Mouse (Mus musculus): ENCODE measurements around the gene Muc4. TPM values are rescaled to one million over a fixed set of nuclear protein-coding genes. Genes with fewer than 3 reads are reported as not detected.

Muc4 gene
- polyA plus RNA-seq, 1 experiment from 2014 or later = 0.17 TPM

- no peaks in the 10 kb centered on the region for H3K27me3 ChIP-seq (replicated peaks)
- H3K4me3 ChIP-seq = no peak overlapping the region
- ATAC-seq (ENCODE audit: insufficient number of reproducible peaks, low FRiP score) = peak; percentile 46; the same call in 1 of the 2 replicates
- WGBS = 38% methylated on average over 17 of the region's 17 CpGs
- H3K36me3 ChIP-seq = no peaks in the 10 kb centered on the region
- peaks cover 22% of the 10 kb centered on the region for H3K4me1 ChIP-seq (replicated peaks)
- no peak overlapping the region for H3K9ac ChIP-seq
- H3K27ac ChIP-seq (ENCODE audit: poor library complexity, severe bottlenecking) = no peak overlapping the region
- 0 out of 2 replicates have a peak, but pooled peaks cover 4% of the 10 kb centered on the region for H3K9me3 ChIP-seq (replicated peaks)
- H3K4me2 ChIP-seq = peak overlapping the region; percentile 5; the same call in 1 of the 2 replicates
Measured at GRCm38 (mm10) chr16:32707111-32707823, 28.4 kb upstream of the Muc4 start.

GRCm38 (mm10) chr16:32707824-32708456 lies 27.7 kb upstream of the Muc4 start:
- Histone ChIP-seq H3K27me3 (replicated peaks) (no peaks in the 10 kb centered on the region), H3K4me3 (no peak overlapping the region), H3K4me1 (replicated peaks) (peaks cover 22% of the 10 kb centered on the region), H3K9ac (no peak overlapping the region), H3K9me3 (replicated peaks) (0 out of 2 replicates have a peak, but pooled peaks cover 4% of the 10 kb centered on the region), H3K4me2 (0 out of 2 replicates have a peak overlapping the region, but pooled peaks have one; percentile 5), H3K36me3 (no peaks in the 10 kb centered on the region), H3K27ac (ENCODE audit: poor library complexity, severe bottlenecking) (no peak overlapping the region)
- 0 out of 2 replicates have a peak, but pooled peaks have one; percentile 16 for ATAC-seq (ENCODE audit: insufficient number of reproducible peaks, low FRiP score)
- WGBS = 50% methylated on average over 9 of the region's 9 CpGs

- H3K9me3 ChIP-seq (replicated peaks) = 0 out of 2 replicates have a peak, but pooled peaks cover 4% of the 10 kb centered on the region
- H3K27me3 ChIP-seq (replicated peaks) = no peaks in the 10 kb centered on the region
- H3K9ac ChIP-seq = no peak overlapping the region
- no peaks in the 10 kb centered on the region for H3K36me3 ChIP-seq
- H3K4me1 ChIP-seq (replicated peaks) = peaks cover 23% of the 10 kb centered on the region
- no peak overlapping the region for H3K4me3 ChIP-seq
- H3K4me2 ChIP-seq = no peak overlapping the region
- 73% methylated on average over 10 of the region's 10 CpGs for WGBS
- no peak overlapping the region for H3K27ac ChIP-seq (ENCODE audit: poor library complexity, severe bottlenecking)
- ATAC-seq (ENCODE audit: insufficient number of reproducible peaks, low FRiP score) = 0 out of 2 replicates have a peak, but pooled peaks have one; percentile 5
Measured at GRCm38 (mm10) chr16:32708457-32709033, 27.1 kb upstream of the Muc4 start.

- no peak overlapping the region for H3K9ac ChIP-seq
- peaks cover 27% of the 10 kb centered on the region for H3K4me1 ChIP-seq (replicated peaks)
- H3K9me3 ChIP-seq (replicated peaks) = 0 out of 2 replicates have a peak, but pooled peaks cover 4% of the 10 kb centered on the region
- H3K4me3 ChIP-seq = no peak overlapping the region
- WGBS = 90% methylated on average over 8 of the region's 8 CpGs
- no peak for ATAC-seq (ENCODE audit: insufficient number of reproducible peaks, low FRiP score)
- H3K27ac ChIP-seq (ENCODE audit: poor library complexity, severe bottlenecking) = no peak overlapping the region
- no peaks in the 10 kb centered on the region for H3K36me3 ChIP-seq
- H3K4me2 ChIP-seq = no peak overlapping the region
- H3K27me3 ChIP-seq (replicated peaks) = no peaks in the 10 kb centered on the region
Measured at GRCm38 (mm10) chr16:32709116-32709515, 26.6 kb upstream of the Muc4 start.

- H3K27ac ChIP-seq (ENCODE audit: poor library complexity, severe bottlenecking) = no peak overlapping the region
- peaks cover 39% of the 10 kb centered on the region for H3K4me1 ChIP-seq (replicated peaks)
- H3K27me3 ChIP-seq (replicated peaks) = no peaks in the 10 kb centered on the region
- H3K36me3 ChIP-seq = no peaks in the 10 kb centered on the region
- 50% methylated on average over 14 of the region's 14 CpGs for WGBS
- ATAC-seq (ENCODE audit: insufficient number of reproducible peaks, low FRiP score) = no peak
- no peak overlapping the region for H3K4me2 ChIP-seq
- no peak overlapping the region for H3K9ac ChIP-seq
- 0 out of 2 replicates have a peak, but pooled peaks cover 3% of the 10 kb centered on the region for H3K9me3 ChIP-seq (replicated peaks)
- H3K4me3 ChIP-seq = no peak overlapping the region
Measured at GRCm38 (mm10) chr16:32710426-32711070, 25.1 kb upstream of the Muc4 start.

- no peaks in the 10 kb centered on the region for H3K9me3 ChIP-seq (replicated peaks)
- no peak overlapping the region for H3K4me2 ChIP-seq
- no peak overlapping the region for H3K27ac ChIP-seq (ENCODE audit: poor library complexity, severe bottlenecking)
- H3K27me3 ChIP-seq (replicated peaks) = no peaks in the 10 kb centered on the region
- peaks cover 38% of the 10 kb centered on the region for H3K4me1 ChIP-seq (replicated peaks)
- H3K9ac ChIP-seq = no peak overlapping the region
- 83% methylated on average over 11 of the region's 11 CpGs for WGBS
- no peak overlapping the region for H3K4me3 ChIP-seq
- ATAC-seq (ENCODE audit: insufficient number of reproducible peaks, low FRiP score) = no peak
- H3K36me3 ChIP-seq = no peaks in the 10 kb centered on the region
Measured at GRCm38 (mm10) chr16:32712202-32712601, 23.5 kb upstream of the Muc4 start.

- Histone ChIP-seq H3K9me3 (replicated peaks) (no peaks in the 10 kb centered on the region), H3K9ac (no peak overlapping the region), H3K27me3 (replicated peaks) (no peaks in the 10 kb centered on the region), H3K36me3 (no peaks in the 10 kb centered on the region), H3K4me2 (no peak overlapping the region), H3K4me3 (no peak overlapping the region), H3K27ac (ENCODE audit: poor library complexity, severe bottlenecking) (no peak overlapping the region), H3K4me1 (replicated peaks) (peaks cover 29% of the 10 kb centered on the region)
- ATAC-seq (ENCODE audit: insufficient number of reproducible peaks, low FRiP score) = no peak
- 55% methylated on average over 6 of the region's 6 CpGs for WGBS
Measured at GRCm38 (mm10) chr16:32713556-32713955, 22.1 kb upstream of the Muc4 start.

- Histone ChIP-seq H3K27me3 (replicated peaks) (no peaks in the 10 kb centered on the region; the same call in 1 of the 2 replicates), H3K36me3 (no peaks in the 10 kb centered on the region), H3K9me3 (replicated peaks) (no peaks in the 10 kb centered on the region), H3K4me2 (peak overlapping the region; percentile 50), H3K9ac (no peak overlapping the region), H3K4me1 (replicated peaks) (peaks cover 28% of the 10 kb centered on the region), H3K27ac (ENCODE audit: poor library complexity, severe bottlenecking) (no peak overlapping the region), H3K4me3 (peak overlapping the region; percentile 14)
- 12% methylated on average over 13 of the region's 13 CpGs for WGBS
- ATAC-seq (ENCODE audit: insufficient number of reproducible peaks, low FRiP score) = no peak
Measured at GRCm38 (mm10) chr16:32715364-32715763, 20.3 kb upstream of the Muc4 start.

- Histone ChIP-seq H3K27me3 (replicated peaks) (no peaks in the 10 kb centered on the region; the same call in 1 of the 2 replicates), H3K9ac (no peak overlapping the region), H3K4me3 (no peak overlapping the region), H3K4me1 (replicated peaks) (no peaks in the 10 kb centered on the region), H3K36me3 (no peaks in the 10 kb centered on the region), H3K4me2 (no peak overlapping the region), H3K27ac (ENCODE audit: poor library complexity, severe bottlenecking) (no peak overlapping the region), H3K9me3 (replicated peaks) (no peaks in the 10 kb centered on the region)
- WGBS = 37% methylated on average over 7 of the region's 7 CpGs
- ATAC-seq (ENCODE audit: insufficient number of reproducible peaks, low FRiP score) = no peak
Measured at GRCm38 (mm10) chr16:32723163-32723562, 12.5 kb upstream of the Muc4 start.

- Histone ChIP-seq H3K27ac (ENCODE audit: poor library complexity, severe bottlenecking) (no peak overlapping the region), H3K4me1 (replicated peaks) (no peaks in the 10 kb centered on the region), H3K4me2 (no peak overlapping the region), H3K9ac (no peak overlapping the region), H3K36me3 (no peaks in the 10 kb centered on the region), H3K9me3 (replicated peaks) (no peaks in the 10 kb centered on the region), H3K27me3 (replicated peaks) (no peaks in the 10 kb centered on the region; the same call in 1 of the 2 replicates), H3K4me3 (no peak overlapping the region)
- no peak for ATAC-seq (ENCODE audit: insufficient number of reproducible peaks, low FRiP score)
- WGBS = 63% methylated on average over 4 of the region's 4 CpGs
Measured at GRCm38 (mm10) chr16:32723767-32724166, 11.9 kb upstream of the Muc4 start.

- Histone ChIP-seq H3K4me1 (replicated peaks) (no peaks in the 10 kb centered on the region), H3K4me2 (no peak overlapping the region), H3K9ac (no peak overlapping the region), H3K36me3 (no peaks in the 10 kb centered on the region), H3K27me3 (replicated peaks) (no peaks in the 10 kb centered on the region; the same call in 1 of the 2 replicates), H3K4me3 (no peak overlapping the region), H3K9me3 (replicated peaks) (no peaks in the 10 kb centered on the region), H3K27ac (ENCODE audit: poor library complexity, severe bottlenecking) (no peak overlapping the region)
- ATAC-seq (ENCODE audit: insufficient number of reproducible peaks, low FRiP score) = no peak
- WGBS = 81% methylated on average over 2 of the region's 2 CpGs
Measured at GRCm38 (mm10) chr16:32724259-32724658, 11.4 kb upstream of the Muc4 start.
